11 mouse cellular contexts compared by ENCODE assay signal in genomic region chr8:57498494-57498846, GRCm38 (mm10). TPM values are rescaled to one million over a fixed set of nuclear protein-coding genes. Genes with fewer than 3 reads are reported as not detected.
A peak's percentile ranks its signal among the peaks of the same experiment; 100 is the strongest.
DNase-seq lines count a peak whose midpoint lies in the region; ATAC-seq and TF ChIP-seq lines count a peak whose summit lies in the region.
"Had no signal": no experiment of that assay in that cellular context is flagged by ENCODE, and none has a peak within 500 bp of the region (broad histone marks: within the 10 kb centered on the region; RNA-seq: fewer than 3 reads in every experiment).

No protein-coding gene starts in this region.

- H3K27me3 ChIP-seq in heart, adult 2 months (ENCODE audit: control insufficient read depth, insufficient read depth, low read length): no peaks in the 10 kb centered on the region
- H3K27me3 ChIP-seq in heart, embryonic 12.5 days (replicated peaks): no peaks in the 10 kb centered on the region
- no peaks in the 10 kb centered on the region for H3K27me3 ChIP-seq in lung, embryonic 16.5 days (ENCODE audit: control insufficient read depth, insufficient read depth, low read depth, low read length)
- no peaks in the 10 kb centered on the region for H3K27me3 ChIP-seq in hindbrain, postnatal 0 days (ENCODE audit: insufficient read depth, low read length)
- no peaks in the 10 kb centered on the region for H3K27me3 ChIP-seq in stomach, embryonic 14.5 days (ENCODE audit: control insufficient read depth, insufficient read depth, low read length)

- H3K36me3 ChIP-seq in heart, adult 2 months (ENCODE audit: control insufficient read depth, insufficient read depth, low read length): no peaks in the 10 kb centered on the region
- H3K36me3 ChIP-seq in heart, embryonic 12.5 days: peaks cover 10% of the 10 kb centered on the region
- H3K36me3 ChIP-seq in lung, embryonic 16.5 days (ENCODE audit: control insufficient read depth, insufficient read depth, low read length): no peaks in the 10 kb centered on the region
- H3K36me3 ChIP-seq in hindbrain, postnatal 0 days (ENCODE audit: insufficient read depth, low read length): no peaks in the 10 kb centered on the region
- no peaks in the 10 kb centered on the region for H3K36me3 ChIP-seq in stomach, embryonic 14.5 days (ENCODE audit: control insufficient read depth, insufficient read depth, low read length)

- TF ChIP-seq POLR2A in heart, adult 2 months (IDR thresholded peaks at IDR 0.05; ENCODE audit: insufficient read depth, low read depth, low read length): no peak

- 27% methylated on average over 8 of the region's 8 CpGs for WGBS in heart, adult 2 months
- 74% methylated on average over 8 of the region's 8 CpGs for WGBS in heart, embryonic 12.5 days
- WGBS in lung, embryonic 16.5 days: 49% methylated on average over 8 of the region's 8 CpGs
- 25% methylated on average over 8 of the region's 8 CpGs for WGBS in hindbrain, postnatal 0 days
- 45% methylated on average over 8 of the region's 8 CpGs for WGBS in stomach, embryonic 14.5 days

- peak overlapping the region; percentile 48 for H3K4me3 ChIP-seq in heart, adult 2 months
- H3K4me3 ChIP-seq in heart, embryonic 12.5 days: no peak overlapping the region
- H3K4me3 ChIP-seq in lung, embryonic 16.5 days (ENCODE audit: low read length): peak overlapping the region; percentile 13
- H3K4me3 ChIP-seq in hindbrain, postnatal 0 days (ENCODE audit: low read length): peak overlapping the region; percentile 11; the same call in 1 of the 2 replicates
- H3K4me3 ChIP-seq in stomach, embryonic 14.5 days (ENCODE audit: low read depth, low read length): no peak overlapping the region

- no peak for TF ChIP-seq EP300 in heart, adult 2 months (IDR thresholded peaks at IDR 0.05; ENCODE audit: insufficient read depth, low read depth, low read length)

- H3K9ac ChIP-seq in heart, adult 2 months (ENCODE audit: low read depth, low read length): no peak overlapping the region
- H3K9ac ChIP-seq in heart, embryonic 12.5 days: no peak overlapping the region
- H3K9ac ChIP-seq in lung, embryonic 16.5 days (ENCODE audit: low read length): 0 out of 2 replicates have a peak overlapping the region, but pooled peaks have one; percentile 13
- no peak overlapping the region for H3K9ac ChIP-seq in hindbrain, postnatal 0 days (replicated peaks; ENCODE audit: low read length)
- H3K9ac ChIP-seq in stomach, embryonic 14.5 days (replicated peaks; ENCODE audit: low read depth, low read length): no peak overlapping the region

- intact Hi-C loops in heart, adult 2 months (cut with DNase I): no loop called here

- H3K4me2 ChIP-seq in heart, embryonic 12.5 days: no peak overlapping the region
- H3K4me2 ChIP-seq in lung, embryonic 16.5 days (ENCODE audit: low read depth, low read length): peak overlapping the region; percentile 45
- peak overlapping the region; percentile 51 for H3K4me2 ChIP-seq in hindbrain, postnatal 0 days (ENCODE audit: low read depth, low read length)
- H3K4me2 ChIP-seq in stomach, embryonic 14.5 days (replicated peaks; ENCODE audit: low read depth, low read length): peak overlapping the region; percentile 15; the same call in 1 of the 2 replicates

- H3K79me2 ChIP-seq in heart, adult 2 months (replicated peaks; ENCODE audit: control insufficient read depth, insufficient read depth, low read length): no peaks in the 10 kb centered on the region

- no peak for TF ChIP-seq CTCF in heart, adult 2 months (IDR thresholded peaks at IDR 0.05)
- TF ChIP-seq CTCF in hindbrain, postnatal 0 days (IDR thresholded peaks at IDR 0.05; ENCODE audit: low read depth): no peak

- peaks cover 3% of the 10 kb centered on the region; the same call in 1 of the 2 replicates for H3K9me3 ChIP-seq in heart, embryonic 12.5 days (replicated peaks)
- H3K9me3 ChIP-seq in lung, embryonic 16.5 days (ENCODE audit: control insufficient read depth, low read length): no peaks in the 10 kb centered on the region
- no peaks in the 10 kb centered on the region for H3K9me3 ChIP-seq in hindbrain, postnatal 0 days (ENCODE audit: low read length)
- H3K9me3 ChIP-seq in stomach, embryonic 14.5 days (ENCODE audit: control insufficient read depth, low read depth, low read length): no peaks in the 10 kb centered on the region

- peak overlapping the region; percentile 63 for H3K27ac ChIP-seq in heart, adult 2 months
- no peak overlapping the region for H3K27ac ChIP-seq in heart, embryonic 12.5 days (ENCODE audit: poor library complexity, severe bottlenecking)
- peak overlapping the region; percentile 81 for H3K27ac ChIP-seq in lung, embryonic 16.5 days (ENCODE audit: low read length)
- no peak overlapping the region for H3K27ac ChIP-seq in hindbrain, postnatal 0 days
- H3K27ac ChIP-seq in stomach, embryonic 14.5 days (ENCODE audit: low read length): no peak overlapping the region

- no peak for ATAC-seq in heart, embryonic 12.5 days (ENCODE audit: insufficient number of reproducible peaks, low FRiP score)
- no peak; the same call in 1 of the 2 replicates for ATAC-seq in lung, embryonic 16.5 days (ENCODE audit: low read depth)
- ATAC-seq in hindbrain, postnatal 0 days: 0 out of 2 replicates have a peak, but pooled peaks have one; percentile 12
- no peak; the same call in 1 of the 2 replicates for ATAC-seq in stomach, embryonic 14.5 days (ENCODE audit: insufficient number of reproducible peaks, insufficient read depth, low FRiP score, low read depth)

- no peak for DNase-seq in heart, adult 2 months
- no peak for DNase-seq in lung, adult 18-20 months
- DNase-seq in hindbrain, postnatal 0 days (ENCODE audit: low spot score): peak; percentile 31
- no peak for DNase-seq in layer of hippocampus, adult 11-12 months (ENCODE audit: low spot score)
- DNase-seq in frontal cortex, postnatal 14 days (ENCODE audit: low spot score in 2 of 2): no peak
- DNase-seq: B cell, adult 2 months; embryo, embryonic 11 days had no signal

- H3K4me1 ChIP-seq in heart, adult 2 months (ENCODE audit: control insufficient read depth, insufficient read depth, low read length): no peaks in the 10 kb centered on the region
- H3K4me1 ChIP-seq in heart, embryonic 12.5 days (replicated peaks): peaks cover 10% of the 10 kb centered on the region; the same call in 1 of the 2 replicates
- H3K4me1 ChIP-seq in lung, embryonic 16.5 days (replicated peaks; ENCODE audit: control insufficient read depth, insufficient read depth, low read length): peaks cover 3% of the 10 kb centered on the region; the same call in 1 of the 2 replicates
- no peaks in the 10 kb centered on the region for H3K4me1 ChIP-seq in hindbrain, postnatal 0 days (ENCODE audit: insufficient read depth, low read length)
- H3K4me1 ChIP-seq in stomach, embryonic 14.5 days (ENCODE audit: control insufficient read depth, insufficient read depth, low read length): peaks cover 5% of the 10 kb centered on the region; the same call in 1 of the 2 replicates

RNA-seq across cellular contexts. Expression of gene Sap30, which starts 10.8 kb away (rescaled TPM):
- total RNA-seq in heart, adult 2 months (2021): 10 to 100 TPM; 11.6 to 13.8 TPM
- 5.1 and 6.9 TPM in 2 replicates for polyA plus RNA-seq in heart, adult 2 months (2012; rRNA removed)
- polyA plus RNA-seq in heart, embryonic 12.5 days (2016; fragmentation: Nextera tagmentation; extraction: Ambion mirVana): 61.0 and 66.5 TPM in 2 replicates
- polyA plus RNA-seq in lung, embryonic 16.5 days (2015; fragmentation: Nextera tagmentation; extraction: Ambion mirVana): 26.7 and 28.1 TPM in 2 replicates
- total RNA-seq in hindbrain, postnatal 0 days (2014; rRNA removed): 22.1 and 26.1 TPM in 2 replicates
- 20.8 and 22.0 TPM in 2 replicates for polyA plus RNA-seq in hindbrain, postnatal 0 days (2015; fragmentation: Nextera tagmentation; extraction: Ambion mirVana)
- 43.6 and 44.0 TPM in 2 replicates for polyA plus RNA-seq in stomach, embryonic 14.5 days (2014; fragmentation: Nextera tagmentation; extraction: Ambion mirVana)

RNA-seq across cellular contexts. Expression of gene Hmgb2, which starts 13.2 kb away (rescaled TPM):
- total RNA-seq in heart, adult 2 months (2021): 1 to 10 TPM; 9.1 to 9.2 TPM
- polyA plus RNA-seq in heart, adult 2 months (2012; rRNA removed): 1.1 and 1.7 TPM in 2 replicates
- 346 and 354 TPM in 2 replicates for polyA plus RNA-seq in heart, embryonic 12.5 days (2016; fragmentation: Nextera tagmentation; extraction: Ambion mirVana)
- polyA plus RNA-seq in lung, embryonic 16.5 days (2015; fragmentation: Nextera tagmentation; extraction: Ambion mirVana): 440 and 491 TPM in 2 replicates
- total RNA-seq in hindbrain, postnatal 0 days (2014; rRNA removed): 14.6 and 14.8 TPM in 2 replicates
- polyA plus RNA-seq in hindbrain, postnatal 0 days (2015; fragmentation: Nextera tagmentation; extraction: Ambion mirVana): 140 and 154 TPM in 2 replicates
- 360 and 410 TPM in 2 replicates for polyA plus RNA-seq in stomach, embryonic 14.5 days (2014; fragmentation: Nextera tagmentation; extraction: Ambion mirVana)

RNA-seq across cellular contexts. Expression of gene Scrg1, which starts 42.7 kb away (rescaled TPM):
- total RNA-seq in heart, adult 2 months (2021): not detected
- polyA plus RNA-seq in heart, adult 2 months (2012; rRNA removed): 0.29 TPM in 1 of 2 replicates, not detected in the other
- 0.58 and 1.6 TPM in 2 replicates for polyA plus RNA-seq in heart, embryonic 12.5 days (2016; fragmentation: Nextera tagmentation; extraction: Ambion mirVana)
- polyA plus RNA-seq in lung, embryonic 16.5 days (2015; fragmentation: Nextera tagmentation; extraction: Ambion mirVana): 0.64 and 0.68 TPM in 2 replicates
- 13.5 and 15.8 TPM in 2 replicates for total RNA-seq in hindbrain, postnatal 0 days (2014; rRNA removed)
- polyA plus RNA-seq in hindbrain, postnatal 0 days (2015; fragmentation: Nextera tagmentation; extraction: Ambion mirVana): 49.8 and 63.2 TPM in 2 replicates
- polyA plus RNA-seq in stomach, embryonic 14.5 days (2014; fragmentation: Nextera tagmentation; extraction: Ambion mirVana): 0.64 and 0.91 TPM in 2 replicates
- polyA plus RNA-seq: testis, adult 2 months had no signal

Comparison
In these comparisons a context has a peak if more than half of its experiments do, and no peak if none do; other contexts are left out.
1. H3K27ac ChIP-seq: peak in heart, adult 2 months (single experiment) and lung, embryonic 16.5 days (single experiment); none in heart, embryonic 12.5 days (single experiment), hindbrain, postnatal 0 days (single experiment) and stomach, embryonic 14.5 days (single experiment).
2. H3K4me3 ChIP-seq: peak in heart, adult 2 months (single experiment), lung, embryonic 16.5 days (single experiment) and hindbrain, postnatal 0 days (single experiment); none in heart, embryonic 12.5 days (single experiment) and stomach, embryonic 14.5 days (single experiment).
3. RNA of gene Hmgb2, which starts 13.2 kb away (polyA plus RNA-seq): 440 to 491 TPM in lung, embryonic 16.5 days, 360 to 410 TPM in stomach, embryonic 14.5 days, 346 to 354 TPM in heart, embryonic 12.5 days and 140 to 154 TPM in hindbrain, postnatal 0 days; 1.1 to 1.7 TPM in heart, adult 2 months; every median in the first group is over 10 times any median in the second.
4. RNA of gene Scrg1, which starts 42.7 kb away (polyA plus RNA-seq): 49.8 to 63.2 TPM in hindbrain, postnatal 0 days; 0.58 to 1.6 TPM in heart, embryonic 12.5 days, 0.64 to 0.68 TPM in lung, embryonic 16.5 days, 0.64 to 0.91 TPM in stomach, embryonic 14.5 days and 0.29 TPM in heart, adult 2 months; every median in the first group is over 10 times any median in the second.